Mouse (Mus musculus): ENCODE data around the gene Eefsec.

DNA sequence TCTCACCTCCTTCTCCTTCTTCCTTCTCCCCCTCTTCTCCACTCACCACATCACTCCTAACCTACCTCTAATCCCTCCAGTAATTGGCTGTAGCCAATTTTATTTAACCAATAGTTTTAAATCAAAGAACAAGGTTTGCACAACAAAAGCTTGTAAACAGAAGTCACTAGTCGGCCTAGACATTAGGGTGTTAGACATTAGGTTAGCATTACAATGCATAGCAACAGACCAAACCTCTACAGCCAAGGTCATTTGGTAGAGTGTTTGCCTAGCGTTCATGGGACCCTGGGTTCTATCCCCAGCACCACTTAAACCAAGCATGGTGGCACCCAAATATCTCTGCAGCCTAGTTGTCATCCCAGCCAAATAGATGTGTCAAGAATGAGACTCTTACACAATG, 8.2 kb upstream of the Eefsec start:
- TF ChIP-seq CTCF (IDR thresholded peaks at IDR 0.05; ENCODE audit: extremely low read depth, insufficient read length, insufficient replicate concordance, low read depth, low read length) (no peak), POLR2A (IDR thresholded peaks at IDR 0.05; ENCODE audit: low read depth, low read length) (no peak)

Data from small intestine, adult 2 months (tissue).